Mouse (Mus musculus) ES-E14 (cell line): ENCODE measurements around the gene Arhgap19. TPM values are rescaled to one million over a fixed set of nuclear protein-coding genes. Genes with fewer than 3 reads are reported as not detected.

Experiments used
- DNase-seq: peaks from one replicate; pipeline ENCODE4 v3.0.0-alpha.2; 2013; ENCODE audit warnings: low read depth, low spot score
- H3K27ac ChIP-seq: 2 replicates; pipeline ENCODE4 v1.5.1; 2012; ENCODE audit warnings: low read depth, mild to moderate bottlenecking, low read length, moderate library complexity, mixed read lengths; ENCODE audit not compliant: poor library complexity, insufficient read depth, severe bottlenecking
- H3K36me3 ChIP-seq: 2 replicates; pipeline ENCODE4 v1.6.1; 2012; ENCODE audit warnings: mild to moderate bottlenecking, low read length, moderate library complexity, mixed read lengths; ENCODE audit not compliant: control insufficient read depth, poor library complexity, insufficient read depth, severe bottlenecking
- H3K4me1 ChIP-seq, 2 experiments: fragments of 150-350 bp in 1 of 2; sonication (generic) in 1 of 2; 2 replicates each; pipeline ENCODE4 v1.6.1; 2012; ENCODE audit warnings: low read length in 2 of 2, mild to moderate bottlenecking in 1 of 2, mixed read lengths in 1 of 2; ENCODE audit not compliant: control insufficient read depth in 2 of 2, insufficient read depth in 2 of 2, poor library complexity in 1 of 2
- H3K4me3 ChIP-seq, 2 experiments: fragments of 150-350 bp in 1 of 2; sonication (generic) in 1 of 2; 2 replicates each; pipeline ENCODE4 v1.5.1; 2012; ENCODE audit warnings: low read length in 2 of 2, low read depth in 1 of 2, mild to moderate bottlenecking in 1 of 2, mixed read lengths in 1 of 2; ENCODE audit not compliant: insufficient read depth in 1 of 2, poor library complexity in 1 of 2, severe bottlenecking in 1 of 2
- H3K9ac ChIP-seq: 2 replicates; pipeline ENCODE4 v1.6.1; 2012; ENCODE audit warnings: low read depth, mild to moderate bottlenecking, low read length, mixed read lengths; ENCODE audit not compliant: poor library complexity, insufficient read depth, severe bottlenecking
- H3K9me3 ChIP-seq: fragments of 150-350 bp; sonication (generic); 2 replicates; pipeline ENCODE4 v1.6.1; 2012; ENCODE audit warnings: low read depth, mild to moderate bottlenecking, low read length; ENCODE audit not compliant: control insufficient read depth, insufficient read depth
- CHD2 ChIP-seq: IDR thresholded peaks from 2 replicates; pipeline ENCODE4 v1.6.1; 2014; ENCODE audit warnings: mild to moderate bottlenecking, low read depth, low read length, inconsistent platforms
- HCFC1 ChIP-seq: IDR thresholded peaks from 2 replicates; pipeline ENCODE4 v1.6.1; 2012; ENCODE audit warnings: low read length, inconsistent platforms, borderline replicate concordance; ENCODE audit not compliant: insufficient read depth
- MAFK ChIP-seq: IDR thresholded peaks from 2 replicates; pipeline ENCODE4 v1.6.1; 2014; ENCODE audit warnings: mild to moderate bottlenecking, low read depth, low read length, inconsistent platforms; ENCODE audit not compliant: insufficient read depth
- ZC3H11A ChIP-seq: IDR thresholded peaks from 2 replicates; pipeline ENCODE4 v1.6.1; 2012; ENCODE audit warnings: low read depth, mild to moderate bottlenecking, inconsistent platforms, low read length, borderline replicate concordance
- ZNF384 ChIP-seq: IDR thresholded peaks from 2 replicates; pipeline ENCODE4 v1.6.1; 2012; ENCODE audit warnings: low read depth, low read length, inconsistent platforms
- in situ Hi-C, 2 experiments: fragments of 600-800 bp; cut with MboI; formaldehyde crosslinking; loops; one replicate each; pipeline ENCODE4 v1.15.1; 2025; ENCODE audit warnings: low sequenced_read_pairs in 2 of 2, inconsistent platforms in 1 of 2; ENCODE audit not compliant: unreplicated experiment in 2 of 2
- total RNA-seq: library from RNA; depleted of rRNA; stranded (reverse); fragments of 300-350 nt; gene quantifications from 2 replicates; pipeline ENCODE4 v1.2.3, GENCODE M21; 2012

Gene Arhgap19
- total RNA-seq, 1 experiment, result 31.7 TPM

GRCm38 (mm10) chr19:41837194-41837916, 35.5 kb upstream of the Arhgap19 start:
- Histone ChIP-seq H3K4me3 (no peak overlapping the region), H3K4me1 (peaks cover 0 to 2% of the 10 kb centered on the region in 2 experiments; a peak in 1 of 4 replicates), H3K9me3 (no peaks in the 10 kb centered on the region), H3K27ac (no peak overlapping the region), H3K9ac (no peak overlapping the region), H3K36me3 (no peaks in the 10 kb centered on the region)
- DNase-seq, result no peak
- in situ Hi-C loops, result no loop called here
- no peak for TF ChIP-seq HCFC1
- TF ChIP-seq ZC3H11A, result no peak
- TF ChIP-seq MAFK, result no peak

- no peak overlapping the region for H3K4me3 ChIP-seq
- H3K36me3 ChIP-seq, result no peaks in the 10 kb centered on the region
- no peak for DNase-seq
- H3K9me3 ChIP-seq, result no peaks in the 10 kb centered on the region
- no peak overlapping the region for H3K9ac ChIP-seq
- in situ Hi-C loops, result no loop called here
- no peak for TF ChIP-seq HCFC1
- TF ChIP-seq ZC3H11A, result no peak
- TF ChIP-seq ZNF384, result no peak
- no peak for TF ChIP-seq CHD2
- no peak for TF ChIP-seq MAFK
- H3K27ac ChIP-seq, result no peak overlapping the region
- H3K4me1 ChIP-seq, result peaks cover 0 to 4% of the 10 kb centered on the region in 2 experiments; a peak in 1 of 4 replicates
These were observed 34.9 kb upstream of the Arhgap19 start for GRCm38 (mm10) chr19:41836719-41837118.

DNA sequence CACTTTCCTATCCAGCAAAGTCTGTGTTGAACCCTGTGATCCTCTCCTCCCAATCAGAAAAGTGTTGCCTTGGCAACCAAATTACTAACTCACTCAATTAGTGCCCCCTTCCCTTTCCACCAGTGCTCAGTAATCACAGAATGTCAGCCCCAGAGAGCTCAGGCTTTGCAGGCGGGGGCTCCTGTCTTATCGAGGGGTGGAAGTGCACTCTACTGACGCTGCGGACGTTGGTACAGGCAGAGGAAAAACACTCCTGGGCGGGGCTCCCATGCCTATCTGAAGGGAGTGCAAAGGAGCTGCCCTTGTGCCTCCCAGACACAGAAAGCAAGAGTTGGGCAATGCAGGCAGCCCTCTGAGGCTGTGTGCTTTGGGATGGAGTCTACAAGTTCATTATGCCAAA, 34.0 kb upstream of the Arhgap19 start:
- DNase-seq, result no peak
- H3K27ac ChIP-seq, result no peak overlapping the region
- TF ChIP-seq ZNF384 (no peak), MAFK (no peak), HCFC1 (no peak), ZC3H11A (no peak), CHD2 (no peak)
- in situ Hi-C loops, result no loop called here
- no peaks in the 10 kb centered on the region for H3K36me3 ChIP-seq
- no peak overlapping the region for H3K9ac ChIP-seq
- no peaks in the 10 kb centered on the region for H3K9me3 ChIP-seq
- H3K4me3 ChIP-seq, result no peak overlapping the region
- peaks cover 0 to 6% of the 10 kb centered on the region in 2 experiments; a peak in 1 of 4 replicates for H3K4me1 ChIP-seq

DNA sequence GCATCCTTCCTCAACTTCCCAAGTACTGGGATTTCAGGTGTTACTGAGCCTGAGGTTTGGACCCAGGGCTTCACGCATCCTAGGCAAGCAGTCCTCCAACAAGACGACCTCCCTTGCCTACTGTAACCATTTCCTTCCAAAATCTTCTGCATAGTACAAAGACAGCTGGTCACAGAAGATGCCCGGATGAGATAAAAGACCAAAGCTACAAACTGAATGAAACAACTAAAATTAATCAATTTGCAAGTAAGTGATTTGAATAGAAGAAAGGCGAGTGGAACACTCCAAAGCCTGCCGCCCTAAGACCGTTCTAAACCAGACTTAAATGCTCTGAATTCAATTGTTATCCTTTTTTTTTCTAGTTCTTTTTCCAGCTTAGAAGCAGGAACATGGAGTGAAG, 33.6 kb upstream of the Arhgap19 start:
- TF ChIP-seq CHD2 (no peak), ZC3H11A (no peak), ZNF384 (no peak), MAFK (no peak), HCFC1 (no peak)
- in situ Hi-C loops, result no loop called here
- no peaks in the 10 kb centered on the region for H3K9me3 ChIP-seq
- H3K36me3 ChIP-seq, result no peaks in the 10 kb centered on the region
- H3K27ac ChIP-seq, result no peak overlapping the region
- H3K4me3 ChIP-seq, result no peak overlapping the region
- no peak for DNase-seq
- peaks cover 0 to 6% of the 10 kb centered on the region in 2 experiments; a peak in 1 of 4 replicates for H3K4me1 ChIP-seq
- no peak overlapping the region for H3K9ac ChIP-seq
